Mouse (Mus musculus) testis, adult 2 months (tissue): Measurements from ENCODE around the gene Cpb2.

Experiments
- CTCF ChIP-seq: fragments of 200-500 bp; IDR thresholded peaks from 2 replicates; pipeline ENCODE4 v1.5.1; 2012; ENCODE audit warnings: low read depth, mild to moderate bottlenecking, inconsistent platforms, low read length, moderate library complexity; ENCODE audit not compliant: control insufficient read depth, insufficient read depth, insufficient replicate concordance
- POLR2A ChIP-seq: fragments of 200-500 bp; IDR thresholded peaks from 2 replicates; pipeline ENCODE4 v1.6.1; 2012; ENCODE audit warnings: low read depth, mild to moderate bottlenecking, inconsistent platforms, low read length, moderate library complexity; ENCODE audit not compliant: control insufficient read depth

DNA sequence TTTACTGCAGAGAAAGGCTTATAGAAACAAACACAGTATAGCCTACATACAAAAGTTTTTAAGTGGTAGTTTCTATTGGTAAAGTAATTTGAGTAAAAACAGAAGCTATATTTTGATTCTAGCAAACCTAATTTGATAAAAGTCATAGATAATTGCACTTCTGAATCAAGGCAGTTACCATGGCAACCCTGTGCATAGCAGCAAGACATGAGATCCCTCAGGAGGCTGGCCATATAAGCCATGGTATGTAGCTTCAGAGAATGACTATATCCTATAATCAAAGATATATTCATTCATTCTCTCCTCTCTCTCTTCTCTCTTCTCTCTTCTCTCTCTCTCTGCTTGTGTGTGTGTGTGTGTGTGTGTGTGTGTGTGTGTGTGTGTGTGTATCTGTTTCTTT lies 65.8 kb downstream of the Cpb2 start:
- TF ChIP-seq POLR2A, result no peak
- no peak for TF ChIP-seq CTCF
